Mouse (Mus musculus): ENCODE measurements around the gene Gm17019.
"Not testable (repeated sequence)": the region's sequence is repeated elsewhere in the genome, so short reads cannot be mapped to it uniquely, and the experiment has no call there.

GRCm38 (mm10) chr5:14990375-14991158, 42.2 kb downstream of the Gm17019 start:
- TF ChIP-seq CTCF (IDR thresholded peaks at IDR 0.05; ENCODE audit: borderline replicate concordance, control insufficient read depth, extremely low read depth, insufficient read depth, low read length, poor library complexity); POLR2A (IDR thresholded peaks at IDR 0.05; ENCODE audit: control insufficient read depth, extremely low read depth, insufficient read depth, low read length, poor library complexity): not testable (repeated sequence)
